Mouse (Mus musculus) bone marrow, adult 2 months (tissue): Measurements from ENCODE around the gene Copg1.

Experiments used
- CTCF ChIP-seq: fragments of 200-500 bp; IDR thresholded peaks from 2 replicates; pipeline ENCODE4 v1.5.1; 2011; ENCODE audit warnings: low read length, control low read depth; ENCODE audit not compliant: control insufficient read depth, insufficient read depth
- POLR2A ChIP-seq: fragments of 200-500 bp; IDR thresholded peaks from 2 replicates; pipeline ENCODE4 v1.6.1; 2011; ENCODE audit warnings: low read depth, mild to moderate bottlenecking, control low read depth, low read length, borderline replicate concordance; ENCODE audit not compliant: control insufficient read depth

- TF ChIP-seq POLR2A = peak; percentile 78; the same call in 1 of the 2 replicates
- TF ChIP-seq CTCF = peak; percentile 24; the same call in 1 of the 2 replicates
Measured at GRCm38 (mm10) chr6:87838551-87839197, 48.9 kb upstream of the Copg1 start, which contains the start of gene Isy1.
